Mouse (Mus musculus) testis, adult 2 months (tissue): ENCODE measurements around the gene Zcchc8.

Source experiments
- CTCF ChIP-seq: fragments of 200-500 bp; IDR thresholded peaks from 2 replicates; pipeline ENCODE4 v1.5.1; 2012; ENCODE audit warnings: low read depth, mild to moderate bottlenecking, inconsistent platforms, low read length, moderate library complexity; ENCODE audit not compliant: control insufficient read depth, insufficient read depth, insufficient replicate concordance
- POLR2A ChIP-seq: fragments of 200-500 bp; IDR thresholded peaks from 2 replicates; pipeline ENCODE4 v1.6.1; 2012; ENCODE audit warnings: low read depth, mild to moderate bottlenecking, inconsistent platforms, low read length, moderate library complexity; ENCODE audit not compliant: control insufficient read depth

DNA sequence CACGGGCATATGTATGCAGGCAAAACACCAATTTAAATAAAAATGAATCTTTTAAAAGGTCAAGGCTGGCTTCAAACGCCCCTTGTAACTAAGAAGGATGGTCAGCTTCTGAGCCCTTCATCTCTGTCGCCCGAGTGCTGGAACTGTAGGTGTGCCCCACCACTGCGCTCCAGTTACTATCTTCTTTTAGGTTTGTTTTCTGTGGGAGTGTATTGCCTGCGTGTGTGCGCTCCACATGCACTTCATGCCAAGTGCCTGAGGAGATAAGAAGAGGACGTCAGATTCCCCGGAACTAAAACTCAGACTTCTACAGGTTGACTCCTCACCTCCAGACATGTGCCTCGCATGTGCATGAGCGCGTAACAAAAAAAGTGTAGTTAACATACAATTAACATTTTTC, 53.0 kb downstream of the Zcchc8 start:
- no peak for TF ChIP-seq POLR2A
- no peak for TF ChIP-seq CTCF
